Mouse (Mus musculus) brain, embryonic 14.5 days (tissue): ENCODE results near the gene Dusp7.

Source experiments
- CTCF ChIP-seq: fragments of 200-500 bp; IDR thresholded peaks from 2 replicates; pipeline ENCODE4 v1.5.1; 2012; ENCODE audit warnings: inconsistent platforms, mild to moderate bottlenecking, moderate library complexity, borderline replicate concordance; ENCODE audit not compliant: insufficient read depth, insufficient read length; ENCODE audit errors: extremely low read depth
- POLR2A ChIP-seq: fragments of 200-500 bp; IDR thresholded peaks from 2 replicates; pipeline ENCODE4 v1.6.1; 2012; ENCODE audit warnings: mild to moderate bottlenecking, inconsistent platforms, borderline replicate concordance; ENCODE audit not compliant: poor library complexity, insufficient read depth, insufficient read length, severe bottlenecking; ENCODE audit errors: extremely low read depth

- TF ChIP-seq POLR2A (no peak), CTCF (no peak)
These were observed 27.7 kb upstream of the Dusp7 start for GRCm38 (mm10) chr9:106340501-106341312.
